Mouse (Mus musculus) heart, postnatal 0 days (tissue): ENCODE results near the gene Dhx40.

Source experiments
- CTCF ChIP-seq: IDR thresholded peaks from 2 replicates; pipeline ENCODE4 v1.5.1; 2016; ENCODE audit warnings: antibody characterized with exemption, control low read depth, low read depth
- EP300 ChIP-seq: IDR thresholded peaks from 2 replicates; pipeline ENCODE4 v1.6.1; 2016; ENCODE audit warnings: antibody characterized with exemption, low read depth

DNA sequence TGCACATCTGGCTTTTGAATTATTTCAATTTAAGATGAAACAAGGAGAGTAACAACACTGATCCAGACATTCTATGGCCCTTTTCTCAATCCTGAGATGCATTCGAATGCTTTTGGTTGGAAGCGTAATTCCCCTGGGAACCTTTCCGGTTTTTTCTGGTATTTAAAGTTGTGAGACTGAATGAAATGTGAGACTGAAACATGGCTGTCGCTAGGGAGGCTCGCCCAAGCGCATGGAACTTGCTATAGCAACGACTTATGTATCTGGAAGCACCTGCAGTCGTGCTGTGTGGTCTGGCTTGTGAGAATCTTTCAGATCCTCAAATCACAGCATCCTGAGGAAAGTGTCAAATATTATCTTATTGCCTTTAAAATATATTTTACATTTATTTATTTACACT, 33.7 kb upstream of the Dhx40 start:
- TF ChIP-seq CTCF = no peak
- TF ChIP-seq EP300 = no peak
